Mouse (Mus musculus): ENCODE measurements at regions not wholly inside any gene's neighbourhood (a gene's known extent, or its start where the extent isn't known, plus 50 kb on each side); places are given as distances from the start of the nearest gene placed in this dataset.
"Not testable (repeated sequence)": the region's sequence is repeated elsewhere in the genome, so short reads cannot be mapped to it uniquely, and the experiment has no call there.

DNA sequence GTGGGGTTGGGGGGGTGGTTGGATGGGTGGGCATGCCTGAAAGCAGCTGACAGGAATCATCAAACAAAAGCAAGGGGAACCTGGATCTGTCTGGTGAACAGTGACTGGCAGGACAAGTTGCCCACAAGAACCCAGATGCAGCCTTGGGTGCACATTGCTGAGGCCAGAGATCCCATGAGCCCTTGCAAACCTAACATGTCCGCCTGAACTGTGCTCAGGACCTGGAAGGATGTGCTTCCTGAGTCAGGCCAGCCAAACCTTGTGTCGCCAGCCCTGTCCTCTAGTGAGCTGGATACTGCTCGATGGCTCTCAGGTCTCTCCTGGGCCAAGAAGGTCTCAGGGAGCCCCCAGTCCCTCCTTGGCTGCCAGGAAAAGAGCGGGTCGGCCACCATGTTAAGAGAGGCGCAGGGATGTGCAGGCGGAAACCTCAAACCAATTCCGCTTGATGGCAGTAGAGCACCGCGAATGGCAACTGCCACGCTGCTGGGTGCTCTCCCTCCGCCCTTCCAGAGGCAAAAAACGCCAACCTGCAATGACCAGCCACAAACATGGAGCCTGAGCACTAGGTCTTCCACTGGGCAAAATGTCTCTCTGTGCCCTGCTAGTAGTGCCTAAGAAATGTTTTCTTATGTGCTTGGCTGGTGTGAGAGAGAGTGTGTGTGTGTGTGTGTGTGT lies 140.2 kb downstream of the Pls3 start:
- DNase-seq (ENCODE audit: low spot score) = peak; percentile 62

- peak; percentile 60 for DNase-seq (ENCODE audit: low spot score)
Measured at GRCm38 (mm10) chrX:75733651-75734050, 141.3 kb downstream of the Pls3 start.

GRCm38 (mm10) chrX:75729791-75730190 lies 145.2 kb downstream of the Pls3 start:
- DNase-seq (ENCODE audit: low spot score) = peak; percentile 25

GRCm38 (mm10) chrX:75728507-75728906 lies 146.5 kb downstream of the Pls3 start:
- peak; percentile 5 for DNase-seq (ENCODE audit: low spot score)

- DNase-seq (ENCODE audit: low spot score) = not testable (repeated sequence)
Measured at GRCm38 (mm10) chrX:75723542-75723941, 145.5 kb upstream of the Rab39b start.

- DNase-seq (ENCODE audit: low spot score) = no peak
Measured at GRCm38 (mm10) chrX:75699949-75700348, 121.9 kb upstream of the Rab39b start.

GRCm38 (mm10) chrX:75675271-75675670 lies 97.2 kb upstream of the Rab39b start:
- DNase-seq (ENCODE audit: low spot score) = not testable (repeated sequence)

DNA sequence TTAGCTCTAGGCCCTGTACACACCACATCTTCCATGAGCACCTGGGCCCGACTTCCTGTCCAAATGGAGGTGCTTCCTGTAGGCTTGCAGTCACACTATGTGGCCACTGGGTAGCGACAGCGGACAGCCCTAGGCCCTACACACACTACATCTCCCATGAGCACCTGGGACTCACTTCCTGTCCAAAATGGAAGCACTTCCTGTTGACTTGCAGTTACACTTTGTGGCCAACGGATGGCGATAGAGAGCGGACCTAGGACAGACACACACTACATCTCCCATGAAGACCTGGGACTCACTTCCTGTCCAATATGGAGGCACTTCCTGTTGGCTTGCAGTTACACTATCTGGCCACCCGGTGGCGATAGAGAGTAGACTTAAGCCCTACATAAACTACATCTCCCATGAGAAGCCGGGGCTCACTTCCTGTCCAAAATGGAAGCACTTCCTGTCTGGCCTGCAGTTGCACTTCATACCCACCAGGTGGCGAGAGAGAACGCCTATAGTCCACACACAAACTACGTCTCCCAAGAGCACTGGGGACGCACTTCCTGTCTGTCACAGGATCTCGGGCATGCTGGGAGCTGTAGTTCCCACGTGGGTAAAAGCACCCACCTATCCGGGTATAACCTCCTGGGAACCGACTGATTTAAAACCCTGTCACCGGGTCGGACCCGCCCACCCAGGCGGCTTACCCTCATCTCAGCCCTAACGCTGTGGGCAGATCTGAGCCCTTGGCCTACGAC lies 96.1 kb upstream of the Rab39b start:
- peak; percentile 53 for DNase-seq (ENCODE audit: low spot score)

DNA sequence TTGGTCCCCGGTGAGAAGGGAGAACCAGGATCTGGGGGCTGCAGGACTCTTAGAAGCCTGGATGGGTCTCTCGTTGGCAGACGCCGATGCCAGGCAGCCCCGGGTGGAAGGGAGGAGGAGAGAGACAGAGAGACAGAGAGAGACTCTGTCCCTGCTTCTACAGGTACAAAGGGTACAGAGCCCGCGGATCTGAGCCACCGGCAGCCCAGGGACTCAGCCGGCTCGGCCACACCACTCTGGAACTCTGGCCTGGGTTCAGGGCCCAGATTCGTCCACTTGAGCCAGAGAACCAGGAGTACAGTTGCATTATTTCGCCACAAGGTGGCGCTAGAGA lies 95.5 kb upstream of the Rab39b start:
- DNase-seq (ENCODE audit: low spot score) = peak; percentile 48

GRCm38 (mm10) chrX:75672976-75673375 lies 94.9 kb upstream of the Rab39b start:
- peak; percentile 1 for DNase-seq (ENCODE audit: low spot score)

DNA sequence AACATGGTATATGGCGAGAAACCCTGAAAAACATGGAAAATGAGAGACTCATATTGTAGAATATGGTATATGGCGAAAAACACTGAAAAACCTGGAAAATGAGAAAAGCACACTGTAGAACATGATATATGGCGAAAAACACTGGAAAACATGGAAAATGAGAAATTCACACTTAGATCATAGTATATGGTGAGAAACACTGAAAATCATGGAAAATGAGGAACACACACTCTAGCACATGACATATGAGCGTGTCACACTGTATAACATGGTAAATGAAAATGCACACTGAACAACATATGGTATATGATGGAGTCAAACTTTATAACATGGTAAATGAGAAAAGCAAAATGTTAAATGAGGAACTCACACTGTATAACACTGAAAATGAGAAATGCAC lies 89.6 kb upstream of the Rab39b start:
- DNase-seq (ENCODE audit: low spot score) = no peak

GRCm38 (mm10) chrX:75643402-75643801 lies 65.4 kb upstream of the Rab39b start:
- no peak for DNase-seq (ENCODE audit: low spot score)
